Mouse (Mus musculus) bone marrow, adult 2 months (tissue): ENCODE data around the gene Angel2. TPM values are rescaled to one million over a fixed set of nuclear protein-coding genes. Genes with fewer than 3 reads are reported as not detected.

ENCODE experiments used
- H3K27ac ChIP-seq: fragments of 200-500 bp; 2 replicates; pipeline ENCODE4 v1.5.1; 2012; ENCODE audit warnings: low read depth, mild to moderate bottlenecking, control low read depth, inconsistent platforms, low read length; ENCODE audit not compliant: control insufficient read depth, poor library complexity, insufficient read depth
- H3K4me1 ChIP-seq: fragments of 200-500 bp; 2 replicates; pipeline ENCODE4 v1.6.1; 2011; ENCODE audit warnings: low read length; ENCODE audit not compliant: control insufficient read depth, insufficient read depth
- H3K4me3 ChIP-seq: fragments of 200-500 bp; replicated peaks from 2 replicates; pipeline ENCODE3; 2011; ENCODE audit warnings: mild to moderate bottlenecking, low read depth, low read length, control low read depth; ENCODE audit not compliant: control insufficient read depth
- CTCF ChIP-seq: fragments of 200-500 bp; IDR thresholded peaks from 2 replicates; pipeline ENCODE4 v1.5.1; 2011; ENCODE audit warnings: low read length, control low read depth; ENCODE audit not compliant: control insufficient read depth, insufficient read depth
- POLR2A ChIP-seq: fragments of 200-500 bp; IDR thresholded peaks from 2 replicates; pipeline ENCODE4 v1.6.1; 2011; ENCODE audit warnings: low read depth, mild to moderate bottlenecking, control low read depth, low read length, borderline replicate concordance; ENCODE audit not compliant: control insufficient read depth
- WGBS: fragments of 180-500 bp; shearing (Covaris S2); methylation state at CpG from one replicate; pipeline ENCODE4 v1.1.7; 2018; 5-methylcytosine and 5-hydroxymethylcytosine counted together
- polyA plus RNA-seq: library from polyadenylated mRNA; stranded (reverse); fragments of >200 nt; gene quantifications from 2 replicates; pipeline ENCODE4 v1.2.4, GENCODE M21; 2011; ENCODE audit warnings: low replicate concordance; ENCODE audit not compliant: missing spikeins, insufficient read depth, insufficient read length

Gene Angel2
- polyA plus RNA-seq, 1 experiment: 28.3 TPM

DNA sequence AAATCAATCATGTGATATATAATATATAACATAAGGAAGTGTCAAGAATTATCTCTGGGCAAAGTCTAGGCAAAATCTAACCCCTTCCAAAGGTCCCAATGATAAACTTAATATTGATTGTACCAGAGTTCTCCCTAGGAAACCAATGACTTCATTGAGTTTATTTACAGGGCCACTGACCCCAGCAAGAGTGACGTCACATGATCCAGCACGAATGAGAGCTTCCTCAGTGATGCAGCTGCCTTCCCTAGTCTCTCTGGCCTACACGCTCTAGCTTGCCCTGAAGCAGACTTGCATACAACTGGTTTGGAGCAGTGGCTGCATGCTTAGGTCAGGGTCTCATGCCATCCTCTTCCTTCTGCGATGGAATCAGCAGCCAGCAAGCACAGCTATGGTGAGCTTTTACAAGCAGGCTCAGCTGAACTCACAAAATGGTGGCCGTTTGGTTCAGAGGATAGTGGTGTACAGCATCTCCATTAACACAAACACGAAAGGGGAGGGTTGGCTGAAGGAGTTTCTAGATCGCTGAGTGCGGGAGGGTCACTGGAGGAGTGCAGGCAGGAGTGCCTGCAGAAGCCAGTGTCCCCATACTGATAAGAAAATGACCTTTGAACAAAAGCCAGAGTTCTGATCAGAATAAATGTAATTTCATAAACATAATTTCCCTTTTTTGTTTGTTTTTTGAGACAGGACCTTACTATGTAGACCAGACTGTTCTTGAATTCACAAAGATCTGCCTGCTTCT, 5.0 kb upstream of the Angel2 start:
- WGBS: 72% methylated on average over 8 of the region's 8 CpGs
- H3K4me3 ChIP-seq: no peak overlapping the region
- TF ChIP-seq POLR2A (no peak), CTCF (no peak)
- H3K27ac ChIP-seq: no peak overlapping the region
- H3K4me1 ChIP-seq: no peaks in the 10 kb centered on the region; the same call in 1 of the 2 replicates

DNA sequence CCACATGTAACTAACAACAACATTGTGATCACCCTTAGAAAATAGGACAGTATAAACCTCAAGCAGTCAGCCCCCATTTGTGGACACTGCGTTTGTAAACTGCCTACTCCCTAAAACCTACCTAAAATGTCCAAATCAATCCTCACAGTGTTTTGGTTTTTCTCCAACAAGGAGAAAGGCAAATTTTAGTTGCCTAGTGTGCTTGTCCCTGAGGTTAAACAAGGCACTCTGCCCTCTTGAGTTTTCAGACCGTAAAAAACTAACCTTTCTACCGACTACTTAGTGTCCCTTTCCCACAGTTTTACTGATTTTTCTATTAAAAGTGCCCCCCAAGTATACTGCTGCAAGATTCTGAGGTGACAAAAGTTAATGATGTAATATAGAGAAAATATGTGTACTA, 2.4 kb downstream of the Angel2 start:
- TF ChIP-seq CTCF (no peak), POLR2A (no peak)
- 83% methylated on average over 3 of the region's 3 CpGs for WGBS

DNA sequence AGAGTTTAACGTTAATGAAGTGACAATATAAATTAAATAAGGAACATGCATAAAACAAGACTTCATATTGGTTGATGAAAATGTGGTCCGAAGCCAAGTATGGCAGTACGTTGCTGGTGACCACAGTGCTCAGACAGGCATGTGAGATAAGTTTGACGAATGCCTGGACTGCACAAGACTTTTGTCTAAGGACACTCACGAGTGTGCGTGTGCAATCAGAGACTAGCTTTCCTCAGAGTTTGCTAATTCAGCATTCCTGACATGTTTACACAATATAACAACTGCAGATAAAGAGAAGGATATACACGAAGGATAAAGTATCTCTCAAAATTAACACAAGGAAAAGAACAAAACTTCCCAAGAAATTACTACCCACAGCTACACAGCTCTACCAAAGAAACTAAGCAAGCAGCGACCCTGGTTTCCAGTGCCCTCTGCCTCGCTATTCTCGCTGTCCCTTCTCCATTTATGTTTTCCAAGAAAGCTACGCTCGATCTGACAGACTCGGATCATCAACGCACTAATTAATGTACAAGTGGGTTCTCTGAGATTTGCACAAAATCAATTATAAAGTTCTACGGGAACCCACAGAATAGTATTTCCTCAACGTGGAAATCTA, 2.9 kb downstream of the Angel2 start:
- TF ChIP-seq CTCF (no peak), POLR2A (no peak)
- WGBS: 6% methylated on average over 16 of the region's 16 CpGs
- Histone ChIP-seq H3K27ac (peak overlapping the region; percentile 98; the same call in 1 of the 2 replicates), H3K4me3 (peak overlapping the region; percentile 74), H3K4me1 (peaks cover 1% of the 10 kb centered on the region; the same call in 1 of the 2 replicates)

More for the DNA sequence above, 2.4 kb downstream of the Angel2 start:
- H3K27ac ChIP-seq: no peak overlapping the region
- no peak overlapping the region for H3K4me3 ChIP-seq
- peaks cover 1% of the 10 kb centered on the region; the same call in 1 of the 2 replicates for H3K4me1 ChIP-seq

DNA sequence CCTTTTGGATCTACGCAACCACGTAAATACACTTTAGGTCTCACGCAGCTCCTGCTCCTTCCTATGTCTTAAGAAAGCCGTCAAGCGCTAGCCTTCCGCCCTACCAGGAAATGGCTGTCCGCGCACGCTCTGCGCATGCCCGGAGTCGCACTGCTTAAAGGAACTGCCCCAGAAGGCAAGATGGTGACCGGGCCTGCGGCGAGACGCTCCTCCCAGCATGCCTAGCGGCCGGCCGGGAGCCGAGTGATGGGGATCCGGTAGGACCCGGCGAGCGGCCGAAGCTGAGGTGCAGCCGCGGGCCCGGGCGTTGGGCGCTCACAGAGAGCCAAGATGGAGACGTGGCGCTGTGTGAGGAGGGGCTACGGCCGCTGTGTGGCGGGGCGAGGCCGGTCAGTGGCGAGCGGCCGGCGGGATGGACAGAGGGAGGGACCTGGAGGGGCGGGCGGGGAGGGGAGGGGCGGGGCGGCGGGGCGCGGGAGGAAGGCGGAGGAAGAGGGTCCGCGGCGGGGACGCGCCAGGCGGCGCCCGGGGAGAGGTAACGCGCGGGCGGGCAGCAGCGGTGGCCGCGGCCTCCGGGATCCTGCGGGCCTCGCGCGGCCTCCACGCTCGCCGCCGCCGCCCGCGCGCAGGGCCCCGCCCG, 3.6 kb downstream of the Angel2 start:
- Histone ChIP-seq H3K4me3 (peak overlapping the region; percentile 94), H3K27ac (peak overlapping the region; percentile 98), H3K4me1 (peaks cover 1% of the 10 kb centered on the region; the same call in 1 of the 2 replicates)
- WGBS: under 1% methylated on average over 54 of the region's 79 CpGs
- peak; percentile 8; the same call in 1 of the 2 replicates for TF ChIP-seq CTCF
- TF ChIP-seq POLR2A: peak; percentile 89

DNA sequence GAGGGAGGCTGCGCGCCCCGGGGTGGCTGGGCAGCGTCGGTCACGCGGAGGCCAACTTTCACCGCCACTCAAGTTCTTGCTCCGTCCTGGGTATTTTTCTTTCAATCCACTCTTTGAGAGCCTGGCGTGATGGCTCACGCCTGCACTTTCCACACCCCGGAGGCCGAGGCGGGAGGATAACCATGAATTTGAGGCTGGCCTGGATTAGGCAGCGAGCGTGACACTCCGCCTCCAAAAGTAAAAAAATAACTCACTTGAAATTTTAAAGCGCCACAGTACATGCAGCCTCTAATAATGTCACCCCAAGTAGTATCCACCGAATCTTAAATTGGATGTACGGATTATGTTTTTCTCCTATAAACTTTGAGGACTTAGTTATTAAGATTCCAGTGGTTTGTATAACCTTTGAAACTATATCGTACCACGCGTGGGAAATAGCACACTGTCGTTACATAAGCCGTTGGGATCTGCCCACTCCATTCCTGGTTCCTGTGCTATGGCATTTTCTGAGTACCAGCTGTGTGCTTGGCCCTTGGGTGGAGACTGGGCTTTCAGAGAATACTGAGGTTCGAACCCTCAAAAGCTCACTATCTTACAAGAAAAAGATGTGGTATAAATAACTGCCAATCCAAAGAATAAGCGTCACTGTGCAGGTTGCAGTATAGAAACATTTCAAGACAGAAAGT, 4.2 kb downstream of the Angel2 start:
- WGBS: 2% methylated on average over 27 of the region's 27 CpGs
- Histone ChIP-seq H3K4me3 (peak overlapping the region; percentile 94), H3K4me1 (peaks cover 1% of the 10 kb centered on the region; the same call in 1 of the 2 replicates), H3K27ac (peak overlapping the region; percentile 98)
- TF ChIP-seq POLR2A: no peak
- TF ChIP-seq CTCF: no peak

DNA sequence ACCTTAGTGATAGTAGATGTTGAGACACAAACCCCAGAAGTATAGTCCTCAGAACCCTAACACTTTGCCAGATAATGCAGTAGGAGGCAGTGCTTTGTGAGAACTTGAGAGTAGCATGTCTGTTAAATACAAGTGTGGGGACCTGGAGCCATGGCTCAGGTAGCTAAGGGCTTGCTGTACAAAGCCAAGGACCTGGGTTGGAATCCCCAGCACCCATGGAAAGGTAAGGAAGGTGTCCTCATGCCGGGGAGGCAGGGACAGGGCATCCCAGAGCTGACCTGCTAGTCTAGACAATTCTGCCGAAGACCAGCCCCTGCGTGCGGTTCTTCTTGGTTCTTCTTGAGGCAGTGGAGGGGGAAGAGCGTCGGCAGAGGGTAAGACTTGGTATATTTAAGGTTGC, 5.3 kb downstream of the Angel2 start:
- no peak for TF ChIP-seq CTCF
- no peak for TF ChIP-seq POLR2A
- WGBS: 93% methylated on average over 6 of the region's 6 CpGs

DNA sequence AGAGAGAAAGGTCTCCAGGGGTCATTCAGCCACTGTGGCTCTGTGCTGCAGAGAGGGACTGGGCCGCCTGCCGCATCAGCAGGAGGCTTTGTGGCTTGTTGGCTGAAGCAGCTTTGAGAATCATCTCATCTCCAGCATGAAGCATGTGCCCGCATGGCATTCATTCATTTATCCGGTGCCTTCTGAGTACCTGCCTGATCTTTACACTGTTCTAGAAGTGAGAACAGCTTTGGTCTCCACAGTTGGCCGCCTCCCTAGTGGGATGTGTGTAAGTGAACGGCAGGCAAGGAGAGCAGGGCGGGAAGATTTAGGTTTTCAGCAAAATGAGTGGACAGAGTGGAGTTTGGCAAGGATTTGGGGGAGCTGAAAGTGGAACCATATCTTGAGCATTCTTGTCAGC, 14.9 kb downstream of the Angel2 start:
- whole genome bisulfite sequencing: 94% methylated on average over 7 of the region's 7 CpGs
- TF ChIP-seq POLR2A (no peak), CTCF (no peak)

More for the DNA sequence above, 5.3 kb downstream of the Angel2 start:
- Histone ChIP-seq H3K4me1 (peaks cover 1% of the 10 kb centered on the region; the same call in 1 of the 2 replicates), H3K4me3 (no peak overlapping the region), H3K27ac (no peak overlapping the region)

More for the DNA sequence above, 14.9 kb downstream of the Angel2 start:
- Histone ChIP-seq H3K4me3 (no peak overlapping the region), H3K27ac (no peak overlapping the region), H3K4me1 (no peaks in the 10 kb centered on the region)
